Mouse (Mus musculus) forebrain, postnatal 0 days (tissue): ENCODE measurements around the gene Mrps21. TPM values are rescaled to one million over a fixed set of nuclear protein-coding genes. Genes with fewer than 3 reads are reported as not detected.

Source experiments
- ATAC-seq: fragments of 200-750 bp; cut with Nextera tagmentation; 2 replicates; pipeline ENCODE4 v1.8.0; 2017; ENCODE audit warnings: mild to moderate bottlenecking, moderate library complexity
- DNase-seq: peaks from one replicate; pipeline ENCODE4 v3.0.0-alpha.2; 2015
- H3K27ac ChIP-seq: fragments of 300-500 bp; sonication (generic); 2 replicates; pipeline ENCODE4 v1.5.1; 2014; ENCODE audit warnings: low read depth, mild to moderate bottlenecking, antibody characterized with exemption, low read length, moderate library complexity, mixed read lengths
- H3K27me3 ChIP-seq: fragments of 300-500 bp; sonication (generic); 2 replicates; pipeline ENCODE4 v1.6.1; 2014; ENCODE audit warnings: mild to moderate bottlenecking, low read length, mixed read lengths; ENCODE audit not compliant: insufficient read depth
- H3K36me3 ChIP-seq: fragments of 300-500 bp; sonication (generic); 2 replicates; pipeline ENCODE4 v1.6.1; 2014; ENCODE audit warnings: mild to moderate bottlenecking, moderate library complexity; ENCODE audit not compliant: insufficient read depth
- H3K4me1 ChIP-seq: fragments of 300-500 bp; sonication (generic); 2 replicates; pipeline ENCODE4 v1.6.1; 2014; ENCODE audit warnings: antibody characterized with exemption; ENCODE audit not compliant: insufficient read depth
- H3K4me2 ChIP-seq: fragments of 300-500 bp; sonication (generic); 2 replicates; pipeline ENCODE4 v1.6.1; 2014; ENCODE audit warnings: low read depth, mild to moderate bottlenecking, moderate library complexity
- H3K4me3 ChIP-seq: fragments of 300-500 bp; sonication (generic); 2 replicates; pipeline ENCODE4 v1.5.1; 2014; ENCODE audit warnings: low read depth, low read length, mixed read lengths
- H3K9ac ChIP-seq: fragments of 300-500 bp; sonication (generic); 2 replicates; pipeline ENCODE4 v1.6.1; 2014; ENCODE audit warnings: mild to moderate bottlenecking
- H3K9me3 ChIP-seq: fragments of 300-500 bp; sonication (generic); 2 replicates; pipeline ENCODE4 v1.6.1; 2016; ENCODE audit warnings: low read length
- CTCF ChIP-seq: sonication (generic); IDR thresholded peaks from 2 replicates; pipeline ENCODE4 v1.5.1; 2016; ENCODE audit warnings: antibody characterized with exemption, control low read depth, low read depth
- WGBS: fragments of 180-500 bp; shearing (Covaris S2); extraction: QIAGEN DNeasy Blood & Tissue Kit; methylation state at CpG from one replicate; pipeline ENCODE4 v1.1.7; 2014; 5-methylcytosine and 5-hydroxymethylcytosine counted together
- polyA plus RNA-seq: library from polyadenylated mRNA; unstranded; fragments of >200 nt; fragmentation: Nextera tagmentation; extraction: Ambion mirVana; gene quantifications from 2 replicates; pipeline ENCODE4 v1.2.1, GENCODE M21; 2015
- total RNA-seq: library from RNA; depleted of rRNA; stranded (reverse); fragments of >200 nt; gene quantifications from 2 replicates; pipeline ENCODE4 v1.2.3, GENCODE M21; 2014

The Mrps21 gene
- total and polyA plus RNA-seq, 2 experiments from 2014 or later = 113 to 251 TPM

GRCm38 (mm10) chr3:95855502-95856089, 15.7 kb downstream of the Mrps21 start, which contains the start of gene Prpf3:
Prpf3 (minus strand) TSS chr3:95855885.
- H3K9ac ChIP-seq = peak within 1 kb of the TSS; percentile 66
- peak within 1 kb of the TSS; percentile 88 for H3K4me3 ChIP-seq
- TF ChIP-seq CTCF = 0 out of 2 replicates have a peak, but pooled peaks have one; percentile 25
- no peaks in the 10 kb centered on the region for H3K27me3 ChIP-seq
- DNase-seq (peak; percentile 95), ATAC-seq (peak; percentile 100)
- no peak within 1 kb of the TSS; the same call in 1 of the 2 replicates for H3K27ac ChIP-seq
- peaks cover 19% of the 10 kb centered on the region for H3K36me3 ChIP-seq
- no peaks in the 10 kb centered on the region for H3K4me1 ChIP-seq
- H3K4me2 ChIP-seq = peak within 1 kb of the TSS; percentile 78
- H3K9me3 ChIP-seq = no peaks in the 10 kb centered on the region
- 2% methylated on average over 54 of the region's 56 CpGs for WGBS

- no peak for ATAC-seq
- peaks cover 58% of the 10 kb centered on the region for H3K36me3 ChIP-seq
Measured at GRCm38 (mm10) chr3:95851317-95851716, 20.0 kb downstream of the Mrps21 start.

GRCm38 (mm10) chr3:95850611-95851010, 20.7 kb downstream of the Mrps21 start:
- peaks cover 65% of the 10 kb centered on the region for H3K36me3 ChIP-seq

More at GRCm38 (mm10) chr3:95851317-95851716, 20.0 kb downstream of the Mrps21 start:
- Histone ChIP-seq H3K9ac (no peak overlapping the region), H3K4me3 (no peak overlapping the region), H3K27me3 (no peaks in the 10 kb centered on the region), H3K4me2 (no peak overlapping the region), H3K9me3 (no peaks in the 10 kb centered on the region), H3K4me1 (no peaks in the 10 kb centered on the region), H3K27ac (no peak overlapping the region)
- WGBS = 97% methylated on average over 8 of the region's 8 CpGs
- no peak for TF ChIP-seq CTCF
- DNase-seq = no peak

GRCm38 (mm10) chr3:95842503-95843214, 28.7 kb downstream of the Mrps21 start:
- no peak for DNase-seq
- 84% methylated on average over 3 of the region's 3 CpGs for WGBS

More at GRCm38 (mm10) chr3:95850611-95851010, 20.7 kb downstream of the Mrps21 start:
- no peak for TF ChIP-seq CTCF
- no peaks in the 10 kb centered on the region for H3K9me3 ChIP-seq
- no peaks in the 10 kb centered on the region for H3K4me1 ChIP-seq
- no peak overlapping the region for H3K4me2 ChIP-seq
- H3K9ac ChIP-seq = no peak overlapping the region
- DNase-seq (no peak), ATAC-seq (no peak)
- no peak overlapping the region for H3K27ac ChIP-seq
- H3K27me3 ChIP-seq = no peaks in the 10 kb centered on the region
- no peak overlapping the region for H3K4me3 ChIP-seq
- 85% methylated on average over 4 of the region's 4 CpGs for WGBS

GRCm38 (mm10) chr3:95839250-95839649, 32.1 kb downstream of the Mrps21 start:
- H3K9ac ChIP-seq = no peak overlapping the region
- H3K4me2 ChIP-seq = no peak overlapping the region
- no peak for ATAC-seq
- H3K4me3 ChIP-seq = no peak overlapping the region
- H3K9me3 ChIP-seq = no peaks in the 10 kb centered on the region
- TF ChIP-seq CTCF = no peak
- no peak for DNase-seq
- H3K36me3 ChIP-seq = peaks cover 57% of the 10 kb centered on the region
- WGBS = 97% methylated on average over 2 of the region's 2 CpGs
- H3K27me3 ChIP-seq = no peaks in the 10 kb centered on the region
- no peaks in the 10 kb centered on the region for H3K4me1 ChIP-seq
- H3K27ac ChIP-seq = no peak overlapping the region

More at GRCm38 (mm10) chr3:95842503-95843214, 28.7 kb downstream of the Mrps21 start:
- no peak overlapping the region for H3K27ac ChIP-seq
- no peak overlapping the region for H3K9ac ChIP-seq
- H3K4me1 ChIP-seq = no peaks in the 10 kb centered on the region
- H3K36me3 ChIP-seq = peaks cover 74% of the 10 kb centered on the region
- no peaks in the 10 kb centered on the region for H3K27me3 ChIP-seq
- ATAC-seq = no peak
- no peak for TF ChIP-seq CTCF
- no peak overlapping the region for H3K4me2 ChIP-seq
- H3K9me3 ChIP-seq = no peaks in the 10 kb centered on the region
- H3K4me3 ChIP-seq = no peak overlapping the region

- ATAC-seq (no peak), DNase-seq (no peak)
- Histone ChIP-seq H3K27ac (no peak overlapping the region), H3K9ac (no peak overlapping the region), H3K4me2 (no peak overlapping the region), H3K9me3 (no peaks in the 10 kb centered on the region), H3K4me1 (no peaks in the 10 kb centered on the region), H3K27me3 (no peaks in the 10 kb centered on the region), H3K4me3 (no peak overlapping the region), H3K36me3 (peaks cover 44% of the 10 kb centered on the region)
- 96% methylated on average over 4 of the region's 4 CpGs for WGBS
- TF ChIP-seq CTCF = no peak
Measured at GRCm38 (mm10) chr3:95829053-95829452, 42.3 kb downstream of the Mrps21 start.

GRCm38 (mm10) chr3:95826275-95826674, 45.0 kb downstream of the Mrps21 start:
- ATAC-seq = no peak
- H3K4me3 ChIP-seq = no peak overlapping the region
- no peak overlapping the region for H3K4me2 ChIP-seq
- WGBS = 68% methylated on average over 2 of the region's 2 CpGs
- H3K27ac ChIP-seq = no peak overlapping the region
- DNase-seq = no peak
- no peak for TF ChIP-seq CTCF
- peaks cover 22% of the 10 kb centered on the region for H3K36me3 ChIP-seq
- H3K9me3 ChIP-seq = no peaks in the 10 kb centered on the region
- no peak overlapping the region for H3K9ac ChIP-seq
- H3K27me3 ChIP-seq = no peaks in the 10 kb centered on the region
- no peaks in the 10 kb centered on the region for H3K4me1 ChIP-seq
